Mouse (Mus musculus): Measurements from ENCODE around the gene Zfp513. TPM values are rescaled to one million over a fixed set of nuclear protein-coding genes. Genes with fewer than 3 reads are reported as not detected.

Gene Zfp513
- total and polyA plus RNA-seq, 2 experiments from 2014 or later = 10.9 to 11.8 TPM

DNA sequence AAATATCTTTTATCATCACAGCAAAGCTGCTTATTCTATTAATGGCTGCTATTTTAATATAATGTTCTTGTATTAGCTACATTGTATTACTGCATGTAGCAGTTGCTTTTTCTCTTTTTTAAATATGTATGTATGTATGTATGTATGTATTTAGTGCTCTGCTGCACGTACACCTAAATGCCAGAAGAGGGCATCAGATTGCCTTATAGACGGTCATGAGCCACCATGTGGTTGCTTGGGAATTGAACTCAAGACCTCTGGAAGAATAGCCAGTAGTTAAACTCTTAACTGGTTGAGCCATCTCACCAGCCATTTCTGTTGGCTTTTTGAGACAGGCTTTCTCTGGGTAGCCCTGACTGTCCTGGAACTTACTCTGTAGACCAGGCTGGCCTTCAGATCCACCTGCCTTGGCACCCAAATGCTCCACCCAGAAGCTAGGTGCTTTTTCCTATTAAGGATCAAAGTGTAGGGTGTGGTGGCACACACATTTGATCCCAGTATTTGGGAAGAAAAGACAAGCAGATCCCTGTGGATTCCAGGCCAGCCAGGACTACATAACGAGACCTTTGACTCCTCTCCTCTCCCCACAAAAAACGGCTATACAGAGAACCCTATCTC, 13.8 kb downstream of the Zfp513 start:
- Histone ChIP-seq H3K27ac (ENCODE audit: low read depth, low read length) (no peak overlapping the region), H3K36me3 (ENCODE audit: insufficient read depth) (peaks cover 40% of the 10 kb centered on the region), H3K4me3 (ENCODE audit: low read depth, low read length) (no peak overlapping the region), H3K4me2 (ENCODE audit: low read depth) (no peak overlapping the region), H3K27me3 (ENCODE audit: insufficient read depth, low read length) (no peaks in the 10 kb centered on the region), H3K4me1 (ENCODE audit: insufficient read depth) (peaks cover 6% of the 10 kb centered on the region), H3K9ac (no peak overlapping the region), H3K9me3 (ENCODE audit: low read length) (no peaks in the 10 kb centered on the region)
- WGBS = 71% methylated on average over 4 of the region's 4 CpGs
- DNase-seq (no peak), ATAC-seq (no peak)
- TF ChIP-seq CTCF (IDR thresholded peaks at IDR 0.05; ENCODE audit: low read depth) = peak; percentile 53

GRCm38 (mm10) chr5:31183678-31184077, 18.4 kb downstream of the Zfp513 start:
- no peak for TF ChIP-seq CTCF (IDR thresholded peaks at IDR 0.05; ENCODE audit: low read depth)
- Histone ChIP-seq H3K4me2 (ENCODE audit: low read depth) (no peak overlapping the region), H3K27ac (ENCODE audit: low read depth, low read length) (no peak overlapping the region), H3K4me3 (ENCODE audit: low read depth, low read length) (no peak overlapping the region), H3K9me3 (ENCODE audit: low read length) (no peaks in the 10 kb centered on the region), H3K4me1 (ENCODE audit: insufficient read depth) (peaks cover 8% of the 10 kb centered on the region; the same call in 1 of the 2 replicates), H3K9ac (no peak overlapping the region), H3K27me3 (ENCODE audit: insufficient read depth, low read length) (no peaks in the 10 kb centered on the region), H3K36me3 (ENCODE audit: insufficient read depth) (peaks cover 18% of the 10 kb centered on the region)
- WGBS = 60% methylated on average over 4 of the region's 4 CpGs
- DNase-seq = no peak
- no peak for ATAC-seq

DNA sequence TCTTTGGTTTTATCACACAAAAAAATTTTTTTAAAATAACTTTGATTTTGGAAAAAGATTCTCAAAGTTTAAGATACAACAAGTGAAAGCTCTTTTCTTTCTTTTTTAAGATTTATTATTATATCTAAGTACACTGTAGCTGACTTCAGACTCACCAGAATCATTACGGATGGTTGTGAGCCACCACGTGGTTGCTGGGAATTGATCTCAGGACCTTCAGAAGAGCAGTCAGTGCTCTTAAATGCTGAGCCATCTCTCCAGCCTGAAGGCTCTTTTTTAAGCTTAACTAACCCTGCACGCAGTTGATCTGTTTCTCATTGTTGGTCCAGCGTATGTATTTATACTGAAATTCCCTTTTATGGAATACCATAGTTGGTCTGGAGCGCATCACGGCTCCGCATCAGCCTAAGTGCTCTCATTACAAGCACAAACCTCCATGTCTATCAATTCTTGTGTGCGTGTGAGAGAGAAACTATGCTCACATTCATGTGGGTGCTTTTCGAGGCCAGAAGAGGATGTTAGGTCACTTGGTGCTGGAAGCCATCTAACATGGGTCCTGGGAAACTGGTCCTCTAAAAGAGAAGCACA, 20.8 kb downstream of the Zfp513 start:
- ATAC-seq (no peak), DNase-seq (no peak)
- WGBS = 94% methylated on average over 9 of the region's 9 CpGs
- H3K4me3 ChIP-seq (ENCODE audit: low read depth, low read length) = no peak overlapping the region
- H3K4me1 ChIP-seq (ENCODE audit: insufficient read depth) = peaks cover 9% of the 10 kb centered on the region; the same call in 1 of the 2 replicates
- no peak for TF ChIP-seq CTCF (IDR thresholded peaks at IDR 0.05; ENCODE audit: low read depth)
- H3K9ac ChIP-seq = no peak overlapping the region
- H3K27ac ChIP-seq (ENCODE audit: low read depth, low read length) = no peak overlapping the region
- no peaks in the 10 kb centered on the region for H3K9me3 ChIP-seq (ENCODE audit: low read length)
- H3K4me2 ChIP-seq (ENCODE audit: low read depth) = no peak overlapping the region
- no peaks in the 10 kb centered on the region for H3K36me3 ChIP-seq (ENCODE audit: insufficient read depth)
- no peaks in the 10 kb centered on the region for H3K27me3 ChIP-seq (ENCODE audit: insufficient read depth, low read length)

DNA sequence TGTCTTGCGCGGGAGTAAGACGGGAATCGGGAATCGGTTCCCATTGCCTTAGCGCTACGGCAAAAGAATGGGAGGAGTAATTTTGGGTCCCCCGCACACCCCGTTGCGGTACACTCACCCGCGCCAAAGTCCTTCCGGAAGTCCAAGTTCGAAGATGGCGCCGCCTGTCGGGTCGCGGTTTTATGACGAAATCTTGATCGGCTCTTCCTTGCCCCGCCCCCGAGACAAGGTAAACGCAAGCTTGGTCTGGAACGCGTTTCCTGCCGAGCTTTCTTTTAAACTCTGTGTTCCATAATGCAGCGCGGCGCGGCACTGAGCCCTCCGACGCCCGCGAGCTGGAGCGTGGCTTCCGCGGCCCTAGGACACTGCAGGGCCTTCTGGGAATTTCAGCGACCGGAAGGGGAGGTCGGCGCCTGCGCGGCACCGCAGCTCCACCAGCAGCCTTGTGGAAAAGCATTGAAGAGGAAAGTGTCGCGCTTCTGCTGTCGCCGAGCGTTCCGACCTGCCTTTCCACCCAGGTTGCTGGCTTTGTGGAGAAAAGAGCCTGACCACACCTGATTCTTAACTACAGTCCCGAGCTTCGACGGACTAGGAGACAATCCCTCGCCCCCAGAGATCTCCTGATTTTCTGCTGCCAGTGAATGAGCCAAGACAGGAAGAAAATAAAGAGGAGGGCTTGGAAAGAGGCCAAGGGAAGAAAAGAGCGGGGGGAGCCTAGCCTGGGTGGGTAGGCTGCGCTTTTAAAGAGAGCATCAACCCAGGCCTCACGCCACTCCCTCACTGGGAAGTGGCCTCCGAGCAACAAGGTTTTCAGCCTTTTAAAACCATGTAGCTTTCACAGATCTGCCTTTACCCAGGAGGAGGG, 22.1 kb downstream of the Zfp513 start, which contains the start of the genes Gm29609 and Gtf3c2:
Gene Gm29609, minus strand, starts transcription at position 146 of the 865 bp plus-strand sequence.
Gene Gtf3c2, minus strand, starts transcription at position 379 of the 865 bp plus-strand sequence.
- no peaks in the 10 kb centered on the region for H3K9me3 ChIP-seq (ENCODE audit: low read length)
- peak within 1 kb of the TSS; percentile 99 for H3K27ac ChIP-seq (ENCODE audit: low read depth, low read length)
- no peaks in the 10 kb centered on the region for H3K27me3 ChIP-seq (ENCODE audit: insufficient read depth, low read length)
- peak; percentile 9; the same call in 1 of the 2 replicates for TF ChIP-seq CTCF (IDR thresholded peaks at IDR 0.05; ENCODE audit: low read depth)
- peak within 1 kb of the TSS; percentile 80 for H3K9ac ChIP-seq
- peak within 1 kb of the TSS; percentile 91 for H3K4me2 ChIP-seq (ENCODE audit: low read depth)
- WGBS = under 1% methylated on average over 59 of the region's 59 CpGs
- ATAC-seq (peak; percentile 99), DNase-seq (peak; percentile 99)
- H3K4me3 ChIP-seq (ENCODE audit: low read depth, low read length) = peak within 1 kb of the TSS; percentile 93
- H3K4me1 ChIP-seq (ENCODE audit: insufficient read depth) = peaks cover 9% of the 10 kb centered on the region; the same call in 1 of the 2 replicates
- H3K36me3 ChIP-seq (ENCODE audit: insufficient read depth) = no peaks in the 10 kb centered on the region

GRCm38 (mm10) chr5:31179301-31179765, 22.8 kb downstream of the Zfp513 start:
- no peaks in the 10 kb centered on the region for H3K27me3 ChIP-seq (ENCODE audit: insufficient read depth, low read length)
- no peak for TF ChIP-seq CTCF (IDR thresholded peaks at IDR 0.05; ENCODE audit: low read depth)
- peak overlapping the region; percentile 99 for H3K27ac ChIP-seq (ENCODE audit: low read depth, low read length)
- DNase-seq (no peak), ATAC-seq (peak; percentile 45; the same call in 1 of the 2 replicates)
- H3K9me3 ChIP-seq (ENCODE audit: low read length) = no peaks in the 10 kb centered on the region
- H3K4me1 ChIP-seq (ENCODE audit: insufficient read depth) = peaks cover 9% of the 10 kb centered on the region; the same call in 1 of the 2 replicates
- peak overlapping the region; percentile 93 for H3K4me3 ChIP-seq (ENCODE audit: low read depth, low read length)
- H3K9ac ChIP-seq = peak overlapping the region; percentile 80
- under 1% methylated on average over 25 of the region's 25 CpGs for WGBS
- H3K36me3 ChIP-seq (ENCODE audit: insufficient read depth) = peaks cover 2% of the 10 kb centered on the region; the same call in 1 of the 2 replicates
- H3K4me2 ChIP-seq (ENCODE audit: low read depth) = peak overlapping the region; percentile 91

- H3K27me3 ChIP-seq (ENCODE audit: insufficient read depth, low read length) = no peaks in the 10 kb centered on the region
- WGBS = 90% methylated on average over 4 of the region's 4 CpGs
- no peak overlapping the region for H3K4me2 ChIP-seq (ENCODE audit: low read depth)
- no peak for TF ChIP-seq CTCF (IDR thresholded peaks at IDR 0.05; ENCODE audit: low read depth)
- DNase-seq = no peak
- no peak for ATAC-seq
- no peak overlapping the region for H3K4me3 ChIP-seq (ENCODE audit: low read depth, low read length)
- no peaks in the 10 kb centered on the region for H3K9me3 ChIP-seq (ENCODE audit: low read length)
- H3K36me3 ChIP-seq (ENCODE audit: insufficient read depth) = peaks cover 91% of the 10 kb centered on the region
- H3K27ac ChIP-seq (ENCODE audit: low read depth, low read length) = no peak overlapping the region
- H3K4me1 ChIP-seq (ENCODE audit: insufficient read depth) = no peaks in the 10 kb centered on the region
- H3K9ac ChIP-seq = no peak overlapping the region
Measured at GRCm38 (mm10) chr5:31168630-31169029, 33.5 kb downstream of the Zfp513 start.

Measured in forebrain, postnatal 0 days (tissue).